Mouse (Mus musculus) mouse embryonic stem cell (cell line): ENCODE data around the gene A930033H14Rik.

Experiments
- in situ Hi-C, 2 experiments: fragments of 300-500 bp; cut with MboI; formaldehyde crosslinking; loops; 1 replicate in 1 of 2; 3 replicates in 1 of 2; pipeline ENCODE4 v1.14.3; 2019 to 2020; ENCODE audit warnings: low sequenced_read_pairs in 2 of 2, low pct_unique_long_range_greater_than_20kb in 1 of 2, mixed read lengths in 1 of 2; ENCODE audit not compliant: unreplicated experiment in 1 of 2

A930033H14Rik gene

GRCm38 (mm10) chr10:69212542-69213440 is at the start of gene A930033H14Rik:
Gene A930033H14Rik (minus strand): TSS chr10:69213098.
- in situ Hi-C loops, result loop anchor here in 1 of 2 experiments (10.0 kb wide), 1 partner anchor 92 kb away; no protein-coding TSS in a partner anchor

DNA sequence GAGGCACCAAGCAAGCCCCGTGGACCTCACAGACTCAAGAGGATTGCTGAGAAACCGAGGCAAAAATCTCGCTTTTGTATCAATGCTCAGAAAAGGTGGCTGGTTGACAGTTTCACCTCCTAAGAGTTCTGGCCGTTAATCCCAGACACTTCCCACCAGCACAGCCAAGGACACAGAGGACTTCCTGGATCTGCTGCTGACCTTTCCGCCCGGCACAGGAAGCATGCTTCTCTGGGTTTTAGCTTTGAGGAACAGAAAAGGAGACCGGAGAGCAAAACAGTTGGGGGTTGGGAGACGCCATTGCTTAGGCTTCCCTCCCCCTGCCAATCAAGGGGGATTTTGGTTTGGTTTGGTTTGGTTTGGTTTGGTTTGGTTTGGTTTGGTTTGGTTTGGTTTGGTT is 47.0 kb upstream of the A930033H14Rik start:
- in situ Hi-C loops, result no loop called here

DNA sequence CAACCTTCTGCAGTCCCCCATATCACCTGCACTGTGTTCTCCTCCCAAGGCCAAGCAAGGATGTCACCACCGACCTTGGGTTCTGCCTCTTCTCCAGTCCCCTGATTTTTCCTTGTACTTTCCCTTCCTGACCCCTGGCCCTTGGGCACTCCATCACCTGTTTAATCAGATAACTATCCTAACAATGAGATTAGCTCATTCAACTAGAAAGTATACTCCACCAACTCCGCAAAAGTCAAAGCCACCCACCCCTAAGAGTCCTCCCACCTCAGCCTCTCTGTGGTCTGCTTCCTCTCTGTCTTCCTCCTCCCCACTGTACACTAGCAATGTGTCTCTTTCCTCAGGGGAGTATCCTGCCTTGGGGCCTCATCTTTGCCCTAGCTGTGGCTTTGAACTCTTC is 46.3 kb upstream of the A930033H14Rik start:
- in situ Hi-C loops, result no loop called here

DNA sequence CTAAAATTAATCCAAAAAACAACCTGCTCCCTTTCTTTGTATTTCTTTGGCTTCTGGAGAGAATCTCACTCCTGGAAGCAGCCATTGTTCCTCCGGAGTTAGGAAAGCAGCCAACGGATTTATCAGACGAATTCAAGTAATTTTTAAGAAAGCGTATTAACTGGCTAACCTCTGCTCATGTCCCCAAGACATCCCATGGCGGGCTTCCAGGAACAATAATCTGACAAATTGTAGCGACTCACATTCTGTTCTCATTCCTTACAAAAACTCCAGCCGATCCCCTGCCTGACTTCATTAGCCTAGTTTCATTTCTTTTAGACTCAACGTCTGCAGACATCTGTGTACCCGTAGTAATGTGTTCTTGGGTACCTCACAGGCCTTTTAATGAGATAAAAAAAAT is 45.7 kb upstream of the A930033H14Rik start:
- in situ Hi-C loops, result no loop called here

GRCm38 (mm10) chr10:69257592-69258133 is 44.8 kb upstream of the A930033H14Rik start:
- in situ Hi-C loops, result no loop called here

DNA sequence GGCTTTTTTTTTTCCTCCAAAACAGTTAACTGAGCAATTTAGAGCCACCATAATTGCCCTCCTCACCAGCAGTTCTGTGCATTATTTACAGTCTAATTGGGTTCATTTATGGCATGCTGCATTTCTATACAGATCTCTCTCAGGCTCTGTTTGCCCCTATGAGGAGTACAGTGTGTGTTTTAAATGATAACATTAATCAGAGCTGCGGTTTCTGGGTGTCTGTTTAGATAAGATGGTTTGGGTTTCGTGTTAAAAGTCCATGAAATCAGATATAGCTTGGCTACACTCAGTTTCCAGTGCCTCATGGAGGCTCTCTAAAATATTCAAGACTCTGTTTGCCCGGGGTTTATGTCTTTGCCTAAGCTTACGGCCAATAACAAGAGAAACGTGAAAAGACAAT is 42.7 kb upstream of the A930033H14Rik start:
- in situ Hi-C loops, result no loop called here

GRCm38 (mm10) chr10:69254390-69254847 is 41.5 kb upstream of the A930033H14Rik start:
- in situ Hi-C loops, result no loop called here

- in situ Hi-C loops, result no loop called here
Observed at GRCm38 (mm10) chr10:69253686-69254080, 40.8 kb upstream of the A930033H14Rik start.

DNA sequence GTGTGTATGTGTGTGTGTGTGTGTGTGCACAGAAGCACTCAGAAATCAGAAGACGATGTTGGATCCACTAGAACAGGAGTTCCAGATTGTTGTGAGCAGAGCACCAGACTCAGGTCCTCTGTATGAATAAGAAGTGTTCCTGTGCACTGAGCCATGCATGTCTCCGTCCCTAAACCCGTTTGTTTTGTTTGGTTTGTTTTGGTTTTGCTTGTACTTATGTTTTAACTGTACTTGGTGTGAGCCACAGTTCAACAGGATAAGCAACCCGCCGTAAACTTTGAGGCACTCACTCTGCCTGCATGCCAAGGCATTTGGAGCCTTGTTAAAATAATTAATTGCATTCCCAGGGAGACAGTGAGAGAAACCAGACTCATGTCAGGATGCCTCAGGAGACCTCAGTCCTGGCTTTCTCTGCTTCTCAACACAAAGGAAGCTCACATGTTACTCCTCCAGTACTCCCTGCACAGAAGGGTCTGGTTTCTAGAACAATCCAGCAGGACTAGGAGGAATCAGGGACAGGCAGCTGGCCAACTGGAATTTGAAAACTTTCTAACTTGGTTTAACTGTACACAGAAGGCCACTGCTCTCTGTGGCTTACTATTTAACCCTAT is 40.3 kb upstream of the A930033H14Rik start:
- in situ Hi-C loops, result no loop called here

GRCm38 (mm10) chr10:69252112-69253074 is 39.5 kb upstream of the A930033H14Rik start:
- in situ Hi-C loops, result no loop called here

GRCm38 (mm10) chr10:69251254-69251653 is 38.4 kb upstream of the A930033H14Rik start:
- in situ Hi-C loops, result no loop called here

DNA sequence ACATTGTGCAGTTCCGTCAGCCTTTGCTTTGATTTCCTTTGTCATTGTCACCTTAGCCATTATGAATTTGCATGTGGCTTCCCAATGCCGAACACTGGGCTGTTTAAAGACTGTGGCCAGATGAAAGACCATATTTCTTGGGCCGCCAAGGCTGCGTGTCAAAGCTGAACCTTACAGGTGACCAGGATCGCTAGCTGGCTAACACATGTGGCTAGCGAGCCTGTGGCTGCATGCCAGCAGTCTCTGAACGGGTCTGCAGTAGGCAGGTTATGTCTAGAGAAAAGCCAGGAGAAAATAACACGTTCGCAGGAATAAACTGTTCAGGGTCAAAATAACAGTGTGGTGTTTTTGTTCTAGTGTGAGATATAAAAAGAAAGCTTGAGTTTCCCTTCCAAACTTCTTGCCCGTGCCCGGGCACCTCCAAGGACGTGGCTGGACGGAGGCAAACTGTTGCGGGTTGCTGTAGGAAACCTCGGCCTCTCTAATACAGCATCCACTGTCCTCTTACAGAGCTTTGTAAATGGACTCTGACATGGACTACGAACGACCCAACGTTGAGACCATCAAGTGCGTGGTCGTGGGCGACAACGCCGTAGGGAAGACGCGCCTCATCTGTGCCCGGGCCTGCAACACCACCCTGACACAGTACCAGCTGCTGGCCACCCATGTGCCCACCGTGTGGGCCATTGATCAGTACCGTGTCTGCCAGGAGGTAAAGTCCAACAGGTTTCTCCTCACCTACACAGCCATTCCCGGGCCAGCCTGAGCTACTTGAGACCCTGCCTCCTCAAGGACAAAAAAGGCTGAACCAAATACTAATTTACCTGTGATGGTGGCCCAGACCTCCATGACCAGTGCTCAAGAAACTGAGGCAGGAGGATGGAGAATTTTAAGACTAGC is 35.6 kb upstream of the A930033H14Rik start:
- in situ Hi-C loops, result no loop called here

DNA sequence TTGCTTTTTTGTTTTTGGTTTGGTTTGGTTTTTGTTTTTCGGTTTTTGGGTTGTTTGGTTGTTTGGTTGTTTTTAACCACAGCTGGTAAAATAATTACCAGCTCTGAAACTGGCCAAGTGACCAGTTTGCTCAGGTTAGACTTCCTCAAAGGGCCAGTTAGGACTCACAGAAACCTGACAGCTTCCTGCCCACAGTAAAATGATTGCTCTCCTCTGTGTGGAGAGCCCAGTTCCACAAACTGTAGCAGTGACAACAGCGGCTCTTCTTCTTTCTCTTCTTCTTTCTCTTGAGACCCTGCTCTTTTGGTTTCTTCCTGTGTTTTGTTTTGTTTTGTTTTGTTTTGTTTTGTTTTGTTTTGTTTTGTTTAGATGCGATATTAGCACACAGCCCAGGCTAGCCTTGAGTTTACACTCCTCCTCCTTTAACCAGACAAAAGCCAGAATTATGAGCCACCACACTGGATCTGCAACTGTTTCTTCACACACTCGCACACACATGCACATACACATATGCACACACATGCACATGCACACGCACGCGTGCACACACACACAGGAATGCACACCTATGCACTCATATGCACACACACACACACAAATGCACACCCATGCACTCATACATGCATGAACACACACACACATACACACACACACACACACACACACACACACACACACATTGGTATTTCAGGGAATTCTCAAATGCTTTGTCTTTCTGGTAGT is 34.6 kb upstream of the A930033H14Rik start:
- in situ Hi-C loops, result no loop called here

- in situ Hi-C loops, result no loop called here
Observed at GRCm38 (mm10) chr10:69246762-69247161, 33.9 kb upstream of the A930033H14Rik start.

GRCm38 (mm10) chr10:69245906-69246668 is 33.2 kb upstream of the A930033H14Rik start:
- in situ Hi-C loops, result no loop called here

- in situ Hi-C loops, result no loop called here
Observed at GRCm38 (mm10) chr10:69245151-69245550, 32.3 kb upstream of the A930033H14Rik start.
